In genomic region chrX:145399236-145399635, GRCm38 (mm10) we compare ENCODE assay signal across 10 mouse cellular contexts. TPM values are rescaled to one million over a fixed set of nuclear protein-coding genes. Genes with fewer than 3 reads are reported as not detected.
A peak's percentile ranks its signal among the peaks of the same experiment; 100 is the strongest.
DNase-seq lines count a peak whose midpoint lies in the region; ATAC-seq and TF ChIP-seq lines count a peak whose summit lies in the region.
"Had no signal": no experiment of that assay in that cellular context is flagged by ENCODE, and none has a peak within 500 bp of the region (broad histone marks: within the 10 kb centered on the region; RNA-seq: fewer than 3 reads in every experiment).

No protein-coding gene starts in this region.

- TF ChIP-seq CTCF in thymus, adult 2 months (IDR thresholded peaks at IDR 0.05; ENCODE audit: borderline replicate concordance, control insufficient read depth, extremely low read depth, insufficient read depth, low read length, poor library complexity): no peak

- H3K9me3 ChIP-seq in kidney, embryonic 15.5 days (replicated peaks): no peaks in the 10 kb centered on the region
- H3K9me3 ChIP-seq in neural tube, embryonic 15.5 days (replicated peaks): no peaks in the 10 kb centered on the region
- H3K9me3 ChIP-seq: heart, embryonic 13.5 days had no signal

- H3K27me3 ChIP-seq in kidney, embryonic 15.5 days: 0 out of 2 replicates have a peak, but pooled peaks cover 3% of the 10 kb centered on the region
- no peaks in the 10 kb centered on the region for H3K27me3 ChIP-seq in thymus, adult 2 months (ENCODE audit: control insufficient read depth, insufficient read depth, low read length)
- no peaks in the 10 kb centered on the region for H3K27me3 ChIP-seq in splenic B cell, adult 2 months (ENCODE audit: control insufficient read depth, insufficient read depth, low read length, poor library complexity, severe bottlenecking)
- H3K27me3 ChIP-seq in neural tube, embryonic 15.5 days (replicated peaks): no peaks in the 10 kb centered on the region
- H3K27me3 ChIP-seq: heart, embryonic 13.5 days had no signal

- no peak overlapping the region for H3K4me3 ChIP-seq in kidney, embryonic 15.5 days (replicated peaks)
- no peak overlapping the region for H3K4me3 ChIP-seq in thymus, adult 2 months (ENCODE audit: control insufficient read depth, insufficient read depth, low read length)
- H3K4me3 ChIP-seq in neural tube, embryonic 15.5 days (replicated peaks): no peak overlapping the region
- H3K4me3 ChIP-seq: heart, embryonic 13.5 days had no signal

- H3K4me1 ChIP-seq in kidney, embryonic 15.5 days: no peaks in the 10 kb centered on the region
- H3K4me1 ChIP-seq in thymus, adult 2 months (replicated peaks; ENCODE audit: control insufficient read depth, insufficient read depth, low read length): no peaks in the 10 kb centered on the region
- no peaks in the 10 kb centered on the region for H3K4me1 ChIP-seq in neural tube, embryonic 15.5 days
- H3K4me1 ChIP-seq: heart, embryonic 13.5 days had no signal

- no peaks in the 10 kb centered on the region for H3K36me3 ChIP-seq in kidney, embryonic 15.5 days
- H3K36me3 ChIP-seq in thymus, adult 2 months (ENCODE audit: control insufficient read depth, insufficient read depth, low read length): no peaks in the 10 kb centered on the region
- no peaks in the 10 kb centered on the region for H3K36me3 ChIP-seq in splenic B cell, adult 2 months (ENCODE audit: control insufficient read depth, insufficient read depth, low read length, poor library complexity, severe bottlenecking)
- H3K36me3 ChIP-seq in neural tube, embryonic 15.5 days: no peaks in the 10 kb centered on the region
- H3K36me3 ChIP-seq: heart, embryonic 13.5 days had no signal

- no peak overlapping the region for H3K4me2 ChIP-seq in kidney, embryonic 15.5 days
- H3K4me2 ChIP-seq in neural tube, embryonic 15.5 days: no peak overlapping the region
- H3K4me2 ChIP-seq: heart, embryonic 13.5 days had no signal

- WGBS in kidney, embryonic 15.5 days: 10% methylated on average over 1 of the region's 1 CpGs
- WGBS in thymus, adult 2 months: 0% methylated on average over 1 of the region's 1 CpGs
- 22% methylated on average over 1 of the region's 1 CpGs for WGBS in neural tube, embryonic 15.5 days

- peak; percentile 5 to 40 for DNase-seq in cerebellum, postnatal 10 days
- no peak for DNase-seq in cerebellum, adult 9-11 months
- peak; percentile 3 for DNase-seq in kidney, postnatal 14 days
- peak; percentile 2 for DNase-seq in thymus, adult 2 months
- DNase-seq in thymus, postnatal 4 days: no peak
- DNase-seq in splenic B cell, adult 2 months (ENCODE audit: low read depth, low spot score): peak; percentile 35
- DNase-seq: adrenal gland, postnatal 25 days had no signal

- ATAC-seq in kidney, embryonic 15.5 days (replicated peaks; ENCODE audit: low FRiP score): no peak
- no peak for ATAC-seq in neural tube, embryonic 15.5 days (ENCODE audit: low FRiP score)

- no peak overlapping the region for H3K27ac ChIP-seq in kidney, embryonic 15.5 days
- H3K27ac ChIP-seq in thymus, adult 2 months (ENCODE audit: control insufficient read depth, insufficient read depth, low read length): no peak overlapping the region
- no peak overlapping the region for H3K27ac ChIP-seq in neural tube, embryonic 15.5 days (replicated peaks)
- H3K27ac ChIP-seq: heart, embryonic 13.5 days had no signal

- no peak for TF ChIP-seq POLR2A in thymus, adult 2 months (IDR thresholded peaks at IDR 0.05; ENCODE audit: control insufficient read depth, extremely low read depth, insufficient read depth, low read length, poor library complexity)

- H3K9ac ChIP-seq in kidney, embryonic 15.5 days: no peak overlapping the region
- H3K9ac ChIP-seq in neural tube, embryonic 15.5 days (replicated peaks): no peak overlapping the region
- H3K9ac ChIP-seq: heart, embryonic 13.5 days had no signal

RNA-seq across cellular contexts. Expression of gene Lhfpl1, which starts 50.3 kb away (rescaled TPM):
- 1.2 and 1.5 TPM in 2 replicates for polyA plus RNA-seq in kidney, embryonic 15.5 days (2015; fragmentation: Nextera tagmentation; extraction: Ambion mirVana)
- polyA plus RNA-seq in thymus, adult 2 months (2012; rRNA removed): 0.33 and 0.46 TPM in 2 replicates
- polyA plus RNA-seq in neural tube, embryonic 15.5 days (2015; fragmentation: Nextera tagmentation; extraction: Ambion mirVana): 2.9 and 3.0 TPM in 2 replicates

Comparison
In these comparisons a context has a peak if more than half of its experiments do, and no peak if none do; other contexts are left out.
1. DNase-seq: peak in cerebellum, postnatal 10 days (2 of 2), kidney, postnatal 14 days (single experiment), thymus, adult 2 months (single experiment) and splenic B cell, adult 2 months (single experiment); none in cerebellum, adult 9-11 months (single experiment) and thymus, postnatal 4 days (single experiment).